Mouse (Mus musculus): ENCODE measurements around the gene Krtap19-2. TPM values are rescaled to one million over a fixed set of nuclear protein-coding genes. Genes with fewer than 3 reads are reported as not detected.

Krtap19-2 gene
- total and polyA plus RNA-seq, 2 experiments from 2014 or later = not detected

DNA sequence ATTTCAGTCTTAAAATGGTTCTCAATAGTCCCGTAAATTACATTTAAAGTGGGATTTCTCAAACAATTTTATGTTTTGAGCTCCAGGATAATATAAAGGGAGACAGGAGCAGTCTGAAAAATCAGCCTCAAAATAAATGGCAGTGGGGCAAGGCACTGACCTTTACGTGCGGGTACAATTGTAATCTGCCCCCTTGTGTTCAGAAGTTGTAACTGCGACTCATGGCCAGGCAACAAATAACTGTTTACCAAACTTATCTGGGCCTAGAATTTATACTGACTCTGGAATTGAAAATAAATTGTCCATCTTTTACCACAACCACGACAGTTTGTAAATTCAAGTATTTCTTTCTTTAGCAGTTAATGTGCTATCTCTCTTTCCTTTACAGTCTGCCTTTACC, 22.6 kb downstream of the Krtap19-2 start:
- H3K27me3 ChIP-seq (ENCODE audit: insufficient read depth, low read length) = no peaks in the 10 kb centered on the region
- 13% methylated on average over 5 of the region's 5 CpGs for WGBS

DNA sequence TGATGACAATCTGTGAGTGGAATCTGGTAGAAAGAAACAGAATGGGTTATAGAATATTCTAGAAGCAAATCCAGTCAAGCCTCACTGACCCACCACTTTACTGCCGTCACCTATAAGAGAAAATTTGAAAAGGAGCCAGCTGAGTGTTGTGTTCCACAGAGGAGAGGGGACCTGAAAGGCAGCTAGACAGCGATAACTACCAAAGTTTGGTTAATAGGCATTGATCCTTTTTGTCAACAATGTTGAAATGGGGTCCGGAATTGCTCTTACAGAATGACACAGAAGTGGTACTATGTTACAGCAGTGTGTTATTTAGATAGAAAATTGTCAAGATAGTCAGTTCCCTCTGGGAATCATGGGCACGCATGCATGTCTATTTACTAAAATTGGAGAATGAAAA, 25.5 kb downstream of the Krtap19-2 start:
- no peak overlapping the region for H3K4me3 ChIP-seq (ENCODE audit: low read depth, low read length)
- no peaks in the 10 kb centered on the region for H3K36me3 ChIP-seq (ENCODE audit: insufficient read depth)
- 84% methylated on average over 4 of the region's 4 CpGs for WGBS
- no peaks in the 10 kb centered on the region for H3K9me3 ChIP-seq (ENCODE audit: low read length)
- ATAC-seq (no peak), DNase-seq (no peak)
- no peaks in the 10 kb centered on the region for H3K27me3 ChIP-seq (ENCODE audit: insufficient read depth, low read length)
- H3K4me2 ChIP-seq (ENCODE audit: low read depth) = no peak overlapping the region
- H3K27ac ChIP-seq (ENCODE audit: low read depth, low read length) = no peak overlapping the region
- H3K4me1 ChIP-seq (ENCODE audit: insufficient read depth) = no peaks in the 10 kb centered on the region
- H3K9ac ChIP-seq = no peak overlapping the region
- TF ChIP-seq CTCF (IDR thresholded peaks at IDR 0.05; ENCODE audit: low read depth) = no peak

More for the DNA sequence above, 22.6 kb downstream of the Krtap19-2 start:
- ATAC-seq (no peak), DNase-seq (peak; percentile 21)
- Histone ChIP-seq H3K4me1 (ENCODE audit: insufficient read depth) (no peaks in the 10 kb centered on the region), H3K4me2 (ENCODE audit: low read depth) (no peak overlapping the region), H3K27ac (ENCODE audit: low read depth, low read length) (no peak overlapping the region), H3K4me3 (ENCODE audit: low read depth, low read length) (no peak overlapping the region), H3K9ac (no peak overlapping the region), H3K36me3 (ENCODE audit: insufficient read depth) (no peaks in the 10 kb centered on the region), H3K9me3 (ENCODE audit: low read length) (no peaks in the 10 kb centered on the region)
- TF ChIP-seq CTCF (IDR thresholded peaks at IDR 0.05; ENCODE audit: low read depth) = peak; percentile 62

DNA sequence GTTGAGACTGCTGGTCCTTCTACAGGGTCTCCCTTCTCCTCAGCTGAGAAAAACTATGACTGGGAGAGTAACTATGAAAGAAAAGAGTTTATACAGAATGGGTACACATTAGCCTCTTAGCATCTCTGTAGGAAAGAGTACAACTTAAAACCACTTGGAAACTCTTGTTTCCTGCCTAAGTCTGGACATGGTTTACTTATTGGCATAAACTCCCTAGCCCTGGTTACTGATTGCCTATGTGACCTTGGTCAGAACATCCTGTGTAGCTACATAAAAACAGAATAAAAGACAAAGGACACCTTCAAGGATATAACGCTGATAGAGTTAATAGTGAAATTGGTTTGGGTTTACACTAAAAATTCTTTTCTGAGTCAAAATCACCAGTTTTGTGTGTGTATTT, 26.7 kb downstream of the Krtap19-2 start:
- no peak for TF ChIP-seq CTCF (IDR thresholded peaks at IDR 0.05; ENCODE audit: low read depth)
- no peak overlapping the region for H3K4me2 ChIP-seq (ENCODE audit: low read depth)
- 95% methylated on average over 1 of the region's 1 CpGs for WGBS
- no peak overlapping the region for H3K9ac ChIP-seq
- no peaks in the 10 kb centered on the region for H3K36me3 ChIP-seq (ENCODE audit: insufficient read depth)
- no peaks in the 10 kb centered on the region for H3K27me3 ChIP-seq (ENCODE audit: insufficient read depth, low read length)
- ATAC-seq = no peak
- no peaks in the 10 kb centered on the region for H3K9me3 ChIP-seq (ENCODE audit: low read length)
- no peaks in the 10 kb centered on the region for H3K4me1 ChIP-seq (ENCODE audit: insufficient read depth)
- no peak overlapping the region for H3K27ac ChIP-seq (ENCODE audit: low read depth, low read length)
- no peak for DNase-seq
- H3K4me3 ChIP-seq (ENCODE audit: low read depth, low read length) = no peak overlapping the region

DNA sequence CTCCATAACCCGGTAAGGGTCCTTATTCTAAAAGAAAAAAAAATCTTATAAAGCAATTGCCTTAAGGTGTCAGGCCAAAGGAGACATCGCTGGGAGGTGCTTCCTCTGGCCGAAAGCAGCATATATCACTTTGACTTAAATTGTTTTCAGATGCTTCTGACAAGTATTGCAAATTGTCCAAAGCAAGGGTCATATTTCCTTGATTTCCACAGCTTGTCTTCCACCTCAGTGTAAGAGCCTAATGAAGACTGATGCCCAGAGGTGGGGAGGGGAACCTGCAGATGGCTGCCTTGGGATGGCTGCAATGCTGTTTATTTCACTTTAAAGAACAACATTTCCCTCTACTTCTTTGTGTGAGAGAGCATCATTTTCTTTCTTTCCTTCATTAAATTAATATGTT, 47.1 kb downstream of the Krtap19-2 start:
- Histone ChIP-seq H3K4me1 (ENCODE audit: insufficient read depth) (no peaks in the 10 kb centered on the region), H3K27ac (ENCODE audit: low read depth, low read length) (no peak overlapping the region), H3K9ac (no peak overlapping the region), H3K4me3 (ENCODE audit: low read depth, low read length) (no peak overlapping the region), H3K27me3 (ENCODE audit: insufficient read depth, low read length) (no peaks in the 10 kb centered on the region), H3K4me2 (ENCODE audit: low read depth) (no peak overlapping the region), H3K9me3 (ENCODE audit: low read length) (no peaks in the 10 kb centered on the region), H3K36me3 (ENCODE audit: insufficient read depth) (no peaks in the 10 kb centered on the region)
- 74% methylated on average over 3 of the region's 3 CpGs for WGBS
- DNase-seq (no peak), ATAC-seq (no peak)
- no peak for TF ChIP-seq CTCF (IDR thresholded peaks at IDR 0.05; ENCODE audit: low read depth)

DNA sequence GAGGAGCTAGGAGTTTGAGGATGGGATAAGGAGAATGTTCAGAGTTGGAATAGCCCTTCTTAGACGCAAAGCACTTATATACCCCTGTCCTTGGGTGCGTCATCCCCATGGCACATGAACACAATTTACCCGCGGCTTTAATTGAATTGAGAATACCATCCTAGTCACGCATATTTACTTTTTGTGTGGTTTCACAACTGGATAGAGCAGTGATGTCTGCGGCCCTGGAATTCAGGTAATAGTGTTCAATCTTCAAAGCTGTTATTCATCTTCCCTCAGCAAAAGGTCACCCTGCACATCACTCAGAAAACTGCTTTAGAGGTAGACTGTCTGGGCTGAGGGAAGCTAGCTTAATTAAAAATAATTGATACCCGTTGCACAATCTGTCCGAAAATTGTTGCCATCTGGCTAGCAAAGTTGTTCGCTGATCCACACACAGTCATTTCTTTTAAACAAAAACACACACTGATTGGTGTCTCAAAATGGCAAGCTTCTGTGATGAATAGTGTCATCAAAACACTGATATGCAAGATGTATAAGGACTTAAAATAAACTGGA, 47.9 kb downstream of the Krtap19-2 start, which contains the start of gene Krtap14:
Krtap14 (minus strand) TSS at position 51 of the 558 bp plus-strand sequence.
- peak; percentile 32; the same call in 1 of the 2 replicates for ATAC-seq
- Histone ChIP-seq H3K9me3 (ENCODE audit: low read length) (no peaks in the 10 kb centered on the region), H3K27me3 (ENCODE audit: insufficient read depth, low read length) (no peaks in the 10 kb centered on the region), H3K4me1 (ENCODE audit: insufficient read depth) (no peaks in the 10 kb centered on the region), H3K4me2 (ENCODE audit: low read depth) (no peak within 1 kb of the TSS), H3K4me3 (ENCODE audit: low read depth, low read length) (no peak within 1 kb of the TSS), H3K36me3 (ENCODE audit: insufficient read depth) (no peaks in the 10 kb centered on the region), H3K9ac (no peak within 1 kb of the TSS), H3K27ac (ENCODE audit: low read depth, low read length) (no peak within 1 kb of the TSS)
- peak; percentile 54 for DNase-seq
- no peak for TF ChIP-seq CTCF (IDR thresholded peaks at IDR 0.05; ENCODE audit: low read depth)
- WGBS = 62% methylated on average over 9 of the region's 9 CpGs

DNA sequence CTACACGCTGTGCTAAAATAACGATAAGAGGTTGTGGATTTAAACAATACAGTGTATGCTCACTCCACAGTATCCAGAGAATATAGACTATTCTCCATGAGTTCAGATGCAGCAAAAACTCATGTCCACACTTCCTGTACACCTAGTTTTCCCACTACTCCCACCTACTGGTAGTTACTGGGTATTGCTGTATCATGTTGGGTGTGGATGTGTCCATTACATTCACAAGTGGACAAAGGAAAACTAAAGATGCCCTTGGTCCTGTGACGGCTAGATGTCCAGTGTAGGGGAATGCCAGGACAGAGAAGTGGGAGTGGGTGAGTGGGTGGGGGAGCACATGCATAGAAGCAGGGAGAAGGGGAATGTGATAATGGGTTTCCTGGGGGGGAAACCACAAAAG, 50.3 kb downstream of the Krtap19-2 start:
- no peak for DNase-seq
- Histone ChIP-seq H3K9ac (no peak overlapping the region), H3K9me3 (ENCODE audit: low read length) (no peaks in the 10 kb centered on the region), H3K4me1 (ENCODE audit: insufficient read depth) (no peaks in the 10 kb centered on the region), H3K4me2 (ENCODE audit: low read depth) (no peak overlapping the region), H3K27ac (ENCODE audit: low read depth, low read length) (no peak overlapping the region), H3K36me3 (ENCODE audit: insufficient read depth) (no peaks in the 10 kb centered on the region), H3K27me3 (ENCODE audit: insufficient read depth, low read length) (no peaks in the 10 kb centered on the region), H3K4me3 (ENCODE audit: low read depth, low read length) (no peak overlapping the region)
- peak; percentile 61 for TF ChIP-seq CTCF (IDR thresholded peaks at IDR 0.05; ENCODE audit: low read depth)
- 79% methylated on average over 3 of the region's 3 CpGs for WGBS
- ATAC-seq = no peak

Other genes starting within 250 kb of the Krtap19-2 start
- gene 2310079G19Rik, start 246.6 kb downstream of the Krtap19-2 start, total RNA-seq (2014; rRNA removed) = not detected in 2 replicates
- gene 2310079G19Rik, start 246.6 kb downstream of the Krtap19-2 start, polyA plus RNA-seq (2015; fragmentation: Nextera tagmentation; extraction: Ambion mirVana) = not detected in 2 replicates
- gene Krtap26-1, start 226.5 kb downstream of the Krtap19-2 start, total RNA-seq (2014; rRNA removed) = not detected in 2 replicates
- not detected in 2 replicates for gene Krtap26-1, start 226.5 kb downstream of the Krtap19-2 start, polyA plus RNA-seq (2015; fragmentation: Nextera tagmentation; extraction: Ambion mirVana)
- not detected in 2 replicates for gene Krtap27-1, start 202.6 kb downstream of the Krtap19-2 start, total RNA-seq (2014; rRNA removed)
- not detected in 2 replicates for gene Krtap27-1, start 202.6 kb downstream of the Krtap19-2 start, polyA plus RNA-seq (2015; fragmentation: Nextera tagmentation; extraction: Ambion mirVana)
- gene 2310061N02Rik, start 166.3 kb downstream of the Krtap19-2 start, total RNA-seq (2014; rRNA removed) = not detected in 2 replicates
- gene 2310061N02Rik, start 166.3 kb downstream of the Krtap19-2 start, polyA plus RNA-seq (2015; fragmentation: Nextera tagmentation; extraction: Ambion mirVana) = not detected in 2 replicates
- not detected in 2 replicates for gene Krtap13-1, start 145.4 kb downstream of the Krtap19-2 start, total RNA-seq (2014; rRNA removed)
- gene Krtap13-1, start 145.4 kb downstream of the Krtap19-2 start, polyA plus RNA-seq (2015; fragmentation: Nextera tagmentation; extraction: Ambion mirVana) = not detected in 2 replicates
- not detected in 2 replicates for gene Krtap13, start 122.6 kb downstream of the Krtap19-2 start, total RNA-seq (2014; rRNA removed)
- gene Krtap13, start 122.6 kb downstream of the Krtap19-2 start, polyA plus RNA-seq (2015; fragmentation: Nextera tagmentation; extraction: Ambion mirVana) = not detected in 2 replicates
- not detected in 2 replicates for gene 2310034C09Rik, start 115.4 kb downstream of the Krtap19-2 start, total RNA-seq (2014; rRNA removed)
- not detected in 2 replicates for gene 2310034C09Rik, start 115.4 kb downstream of the Krtap19-2 start, polyA plus RNA-seq (2015; fragmentation: Nextera tagmentation; extraction: Ambion mirVana)
- not detected in 2 replicates for gene 2310057N15Rik, start 100.1 kb downstream of the Krtap19-2 start, total RNA-seq (2014; rRNA removed)
- gene 2310057N15Rik, start 100.1 kb downstream of the Krtap19-2 start, polyA plus RNA-seq (2015; fragmentation: Nextera tagmentation; extraction: Ambion mirVana) = not detected in 2 replicates
- gene Gm5965, start 96.4 kb downstream of the Krtap19-2 start, total RNA-seq (2014; rRNA removed) = not detected in 2 replicates
- gene Gm5965, start 96.4 kb downstream of the Krtap19-2 start, polyA plus RNA-seq (2015; fragmentation: Nextera tagmentation; extraction: Ambion mirVana) = not detected in 2 replicates
- not detected in 2 replicates for gene Gm20741, start 62.0 kb downstream of the Krtap19-2 start, total RNA-seq (2014; rRNA removed)
- not detected in 2 replicates for gene Gm20741, start 62.0 kb downstream of the Krtap19-2 start, polyA plus RNA-seq (2015; fragmentation: Nextera tagmentation; extraction: Ambion mirVana)
- not detected in 2 replicates for gene Krtap15, start 54.1 kb downstream of the Krtap19-2 start, total RNA-seq (2014; rRNA removed)
- not detected in 2 replicates for gene Krtap15, start 54.1 kb downstream of the Krtap19-2 start, polyA plus RNA-seq (2015; fragmentation: Nextera tagmentation; extraction: Ambion mirVana)
- gene Krtap14, start 48.1 kb downstream of the Krtap19-2 start, total RNA-seq (2014; rRNA removed) = not detected in 2 replicates
- gene Krtap14, start 48.1 kb downstream of the Krtap19-2 start, polyA plus RNA-seq (2015; fragmentation: Nextera tagmentation; extraction: Ambion mirVana) = not detected in 2 replicates
- not detected in 2 replicates for gene Krtap19-1, start 4.9 kb downstream of the Krtap19-2 start, total RNA-seq (2014; rRNA removed)
- gene Krtap19-1, start 4.9 kb downstream of the Krtap19-2 start, polyA plus RNA-seq (2015; fragmentation: Nextera tagmentation; extraction: Ambion mirVana) = not detected in 2 replicates
- not detected in 2 replicates for gene Krtap19-3, start 3.8 kb upstream of the Krtap19-2 start, total RNA-seq (2014; rRNA removed)
- gene Krtap19-3, start 3.8 kb upstream of the Krtap19-2 start, polyA plus RNA-seq (2015; fragmentation: Nextera tagmentation; extraction: Ambion mirVana) = not detected in 2 replicates
- not detected in 2 replicates for gene Krtap19-4, start 10.8 kb upstream of the Krtap19-2 start, total RNA-seq (2014; rRNA removed)
- gene Krtap19-4, start 10.8 kb upstream of the Krtap19-2 start, polyA plus RNA-seq (2015; fragmentation: Nextera tagmentation; extraction: Ambion mirVana) = not detected in 2 replicates
- gene Krtap19-5, start 22.2 kb upstream of the Krtap19-2 start, total RNA-seq (2014; rRNA removed) = not detected in 2 replicates
- gene Krtap19-5, start 22.2 kb upstream of the Krtap19-2 start, polyA plus RNA-seq (2015; fragmentation: Nextera tagmentation; extraction: Ambion mirVana) = not detected in 2 replicates
- gene Krtap19-9b, start 58.0 kb upstream of the Krtap19-2 start, total RNA-seq (2014; rRNA removed) = not detected in 2 replicates
- not detected in 2 replicates for gene Krtap19-9b, start 58.0 kb upstream of the Krtap19-2 start, polyA plus RNA-seq (2015; fragmentation: Nextera tagmentation; extraction: Ambion mirVana)
- not detected in 2 replicates for gene Krtap16-3, start 88.6 kb upstream of the Krtap19-2 start, total RNA-seq (2014; rRNA removed)
- gene Krtap16-3, start 88.6 kb upstream of the Krtap19-2 start, polyA plus RNA-seq (2015; fragmentation: Nextera tagmentation; extraction: Ambion mirVana) = not detected in 2 replicates
- not detected in 2 replicates for gene Krtap22-2, start 136.5 kb upstream of the Krtap19-2 start, total RNA-seq (2014; rRNA removed)
- not detected in 2 replicates for gene Krtap22-2, start 136.5 kb upstream of the Krtap19-2 start, polyA plus RNA-seq (2015; fragmentation: Nextera tagmentation; extraction: Ambion mirVana)
- gene Gm10229, start 141.0 kb upstream of the Krtap19-2 start, total RNA-seq (2014; rRNA removed) = not detected in 2 replicates
- gene Gm10229, start 141.0 kb upstream of the Krtap19-2 start, polyA plus RNA-seq (2015; fragmentation: Nextera tagmentation; extraction: Ambion mirVana) = not detected in 2 replicates
- not detected in 2 replicates for gene Krtap6-1, start 157.4 kb upstream of the Krtap19-2 start, total RNA-seq (2014; rRNA removed)
- gene Krtap6-1, start 157.4 kb upstream of the Krtap19-2 start, polyA plus RNA-seq (2015; fragmentation: Nextera tagmentation; extraction: Ambion mirVana) = not detected in 2 replicates
- gene Gm10228, start 167.2 kb upstream of the Krtap19-2 start, total RNA-seq (2014; rRNA removed) = not detected in 2 replicates
- not detected in 2 replicates for gene Gm10228, start 167.2 kb upstream of the Krtap19-2 start, polyA plus RNA-seq (2015; fragmentation: Nextera tagmentation; extraction: Ambion mirVana)
- not detected in 2 replicates for gene Krtap6-5, start 173.6 kb upstream of the Krtap19-2 start, total RNA-seq (2014; rRNA removed)
- not detected in 2 replicates for gene Krtap6-5, start 173.6 kb upstream of the Krtap19-2 start, polyA plus RNA-seq (2015; fragmentation: Nextera tagmentation; extraction: Ambion mirVana)
- gene 1110025L11Rik, start 189.7 kb upstream of the Krtap19-2 start, total RNA-seq (2014; rRNA removed) = not detected in 2 replicates
- gene 1110025L11Rik, start 189.7 kb upstream of the Krtap19-2 start, polyA plus RNA-seq (2015; fragmentation: Nextera tagmentation; extraction: Ambion mirVana) = not detected in 2 replicates
- not detected in 2 replicates for gene Krtap6-3, start 209.7 kb upstream of the Krtap19-2 start, total RNA-seq (2014; rRNA removed)
- gene Krtap6-3, start 209.7 kb upstream of the Krtap19-2 start, polyA plus RNA-seq (2015; fragmentation: Nextera tagmentation; extraction: Ambion mirVana) = not detected in 2 replicates

All from forebrain, postnatal 0 days (tissue).